Mouse (Mus musculus): ENCODE data around the gene Prpf40a. TPM values are rescaled to one million over a fixed set of nuclear protein-coding genes. Genes with fewer than 3 reads are reported as not detected.

Gene Prpf40a
- polyA plus RNA-seq, 1 experiment from 2014 or later: 155 TPM

DNA sequence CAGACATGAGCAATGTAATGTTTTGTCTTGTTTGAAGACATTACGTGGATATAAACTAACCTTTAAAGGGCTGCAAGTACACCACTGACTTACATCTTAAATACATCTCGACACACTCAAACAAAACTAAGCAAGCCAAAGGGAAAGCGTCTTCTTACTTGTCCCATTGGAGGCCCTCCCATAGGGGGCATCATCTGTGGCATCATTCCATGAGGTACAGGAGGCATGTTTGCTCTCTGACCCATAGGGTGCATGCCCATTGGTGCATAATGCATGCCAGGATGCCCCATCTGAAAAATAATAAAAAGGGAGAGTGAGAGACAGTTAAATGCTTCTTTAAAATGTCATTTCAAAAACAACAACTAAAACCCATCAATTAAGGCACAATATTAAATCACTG lies 1.3 kb downstream of the Prpf40a start:
- no peak for ATAC-seq (ENCODE audit: insufficient number of reproducible peaks, insufficient read depth, low FRiP score, low TSS enrichment)
- Histone ChIP-seq H3K36me3 (peaks cover 5% of the 10 kb centered on the region), H3K27me3 (no peaks in the 10 kb centered on the region), H3K9me3 (no peaks in the 10 kb centered on the region), H3K4me2 (replicated peaks) (peak overlapping the region; percentile 55), H3K4me1 (peaks cover 16% of the 10 kb centered on the region; the same call in 1 of the 2 replicates), H3K9ac (peak overlapping the region; percentile 88), H3K27ac (no peak overlapping the region), H3K4me3 (peak overlapping the region; percentile 86)
- 65% methylated on average over 3 of the region's 3 CpGs for WGBS

GRCm38 (mm10) chr2:53179876-53180275 lies 11.2 kb downstream of the Prpf40a start:
- H3K36me3 ChIP-seq: peaks cover 13% of the 10 kb centered on the region
- no peak for ATAC-seq (ENCODE audit: insufficient number of reproducible peaks, insufficient read depth, low FRiP score, low TSS enrichment)
- no peak overlapping the region for H3K4me2 ChIP-seq (replicated peaks)

GRCm38 (mm10) chr2:53178966-53179365 lies 12.1 kb downstream of the Prpf40a start:
- no peak overlapping the region for H3K4me3 ChIP-seq
- no peak overlapping the region for H3K9ac ChIP-seq
- no peak for ATAC-seq (ENCODE audit: insufficient number of reproducible peaks, insufficient read depth, low FRiP score, low TSS enrichment)
- H3K9me3 ChIP-seq: no peaks in the 10 kb centered on the region
- 90% methylated on average over 3 of the region's 3 CpGs for WGBS
- H3K27me3 ChIP-seq: no peaks in the 10 kb centered on the region
- H3K4me2 ChIP-seq (replicated peaks): no peak overlapping the region
- no peak overlapping the region for H3K27ac ChIP-seq
- H3K36me3 ChIP-seq: peaks cover 15% of the 10 kb centered on the region
- H3K4me1 ChIP-seq: no peaks in the 10 kb centered on the region

More at GRCm38 (mm10) chr2:53179876-53180275, 11.2 kb downstream of the Prpf40a start:
- Histone ChIP-seq H3K4me1 (no peaks in the 10 kb centered on the region), H3K4me3 (no peak overlapping the region), H3K9ac (no peak overlapping the region), H3K27me3 (no peaks in the 10 kb centered on the region), H3K9me3 (no peaks in the 10 kb centered on the region), H3K27ac (no peak overlapping the region)

- Histone ChIP-seq H3K4me2 (replicated peaks) (no peak overlapping the region), H3K4me1 (no peaks in the 10 kb centered on the region), H3K9ac (no peak overlapping the region), H3K9me3 (no peaks in the 10 kb centered on the region), H3K36me3 (peaks cover 24% of the 10 kb centered on the region), H3K27ac (no peak overlapping the region), H3K4me3 (no peak overlapping the region), H3K27me3 (no peaks in the 10 kb centered on the region)
- ATAC-seq (ENCODE audit: insufficient number of reproducible peaks, insufficient read depth, low FRiP score, low TSS enrichment): no peak
Measured at GRCm38 (mm10) chr2:53173966-53174365, 17.1 kb downstream of the Prpf40a start.

GRCm38 (mm10) chr2:53146852-53147251 lies 44.2 kb downstream of the Prpf40a start:
- no peaks in the 10 kb centered on the region for H3K27me3 ChIP-seq
- H3K4me3 ChIP-seq: no peak overlapping the region
- H3K27ac ChIP-seq: no peak overlapping the region
- H3K4me1 ChIP-seq: no peaks in the 10 kb centered on the region
- ATAC-seq (ENCODE audit: insufficient number of reproducible peaks, insufficient read depth, low FRiP score, low TSS enrichment): no peak
- no peaks in the 10 kb centered on the region for H3K9me3 ChIP-seq
- H3K36me3 ChIP-seq: peaks cover 41% of the 10 kb centered on the region
- H3K4me2 ChIP-seq (replicated peaks): no peak overlapping the region
- H3K9ac ChIP-seq: no peak overlapping the region

- no peak for ATAC-seq (ENCODE audit: insufficient number of reproducible peaks, insufficient read depth, low FRiP score, low TSS enrichment)
- no peaks in the 10 kb centered on the region for H3K4me1 ChIP-seq
- WGBS: 95% methylated on average over 9 of the region's 9 CpGs
- H3K9ac ChIP-seq: no peak overlapping the region
- no peak overlapping the region for H3K27ac ChIP-seq
- H3K9me3 ChIP-seq: no peaks in the 10 kb centered on the region
- H3K27me3 ChIP-seq: no peaks in the 10 kb centered on the region
- peaks cover 32% of the 10 kb centered on the region for H3K36me3 ChIP-seq
- H3K4me2 ChIP-seq (replicated peaks): no peak overlapping the region
- no peak overlapping the region for H3K4me3 ChIP-seq
Measured at GRCm38 (mm10) chr2:53131567-53131966, 59.5 kb downstream of the Prpf40a start.

- H3K27ac ChIP-seq: no peak overlapping the region
- ATAC-seq (ENCODE audit: insufficient number of reproducible peaks, insufficient read depth, low FRiP score, low TSS enrichment): no peak
- peaks cover 40% of the 10 kb centered on the region for H3K36me3 ChIP-seq
- no peak overlapping the region for H3K9ac ChIP-seq
- no peaks in the 10 kb centered on the region for H3K27me3 ChIP-seq
- no peaks in the 10 kb centered on the region for H3K9me3 ChIP-seq
- H3K4me1 ChIP-seq: no peaks in the 10 kb centered on the region
- no peak overlapping the region for H3K4me3 ChIP-seq
- no peak overlapping the region for H3K4me2 ChIP-seq (replicated peaks)
- 85% methylated on average over 6 of the region's 6 CpGs for WGBS
Measured at GRCm38 (mm10) chr2:53129070-53129469, 62.0 kb downstream of the Prpf40a start.

DNA sequence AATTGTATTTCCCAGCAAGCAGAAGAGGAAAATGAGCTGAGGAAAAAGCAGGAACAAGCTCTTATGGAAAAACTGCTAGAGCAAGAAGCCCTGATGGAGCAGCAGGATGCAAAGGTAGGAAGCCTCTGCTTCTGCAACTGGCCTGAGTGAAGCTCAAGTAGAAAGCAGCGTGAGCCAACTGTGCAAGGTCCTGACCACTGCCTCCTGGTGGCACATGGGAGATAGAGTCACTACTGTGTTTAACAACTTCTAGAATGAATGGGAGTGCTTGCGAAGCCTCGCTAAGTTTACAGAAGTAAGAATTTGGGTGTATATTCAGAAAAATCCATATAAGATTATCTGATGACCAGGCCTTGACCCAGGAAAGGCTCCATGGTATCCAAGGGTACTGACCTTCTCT lies 65.1 kb downstream of the Prpf40a start:
- Histone ChIP-seq H3K9me3 (no peaks in the 10 kb centered on the region), H3K4me1 (no peaks in the 10 kb centered on the region), H3K36me3 (peaks cover 51% of the 10 kb centered on the region), H3K27me3 (no peaks in the 10 kb centered on the region), H3K4me2 (replicated peaks) (no peak overlapping the region), H3K4me3 (no peak overlapping the region), H3K27ac (no peak overlapping the region), H3K9ac (no peak overlapping the region)
- WGBS: 89% methylated on average over 3 of the region's 3 CpGs
- no peak for ATAC-seq (ENCODE audit: insufficient number of reproducible peaks, insufficient read depth, low FRiP score, low TSS enrichment)

- no peak for ATAC-seq (ENCODE audit: insufficient number of reproducible peaks, insufficient read depth, low FRiP score, low TSS enrichment)
- 67% methylated on average over 5 of the region's 5 CpGs for WGBS
- no peaks in the 10 kb centered on the region for H3K4me1 ChIP-seq
Measured at GRCm38 (mm10) chr2:53121797-53122196, 69.3 kb downstream of the Prpf40a start.

DNA sequence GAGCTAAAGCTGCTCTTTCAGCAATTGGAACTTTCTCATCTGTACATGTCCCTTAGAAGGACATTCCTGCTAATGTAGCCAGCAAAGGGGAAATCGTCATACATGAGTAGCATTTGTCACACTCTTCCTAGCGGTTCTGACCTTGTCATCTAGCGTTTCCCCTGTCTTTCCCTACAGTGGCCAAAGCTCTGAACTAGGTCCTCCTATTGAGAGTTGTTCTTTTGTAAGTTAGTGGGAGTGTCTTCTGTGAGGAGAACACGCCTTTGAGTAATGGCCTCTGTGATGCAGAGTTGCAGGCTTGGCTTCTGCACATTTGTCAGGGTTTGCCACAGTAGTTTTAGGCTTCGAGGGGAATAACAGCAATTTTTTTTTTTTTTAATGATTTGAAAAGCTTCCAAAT lies 82.5 kb downstream of the Prpf40a start:
- 93% methylated on average over 5 of the region's 5 CpGs for WGBS
- H3K9me3 ChIP-seq: no peaks in the 10 kb centered on the region

More at GRCm38 (mm10) chr2:53121797-53122196, 69.3 kb downstream of the Prpf40a start:
- Histone ChIP-seq H3K27ac (no peak overlapping the region), H3K36me3 (peaks cover 48% of the 10 kb centered on the region), H3K9me3 (no peaks in the 10 kb centered on the region), H3K4me2 (replicated peaks) (no peak overlapping the region), H3K4me3 (no peak overlapping the region), H3K9ac (no peak overlapping the region), H3K27me3 (no peaks in the 10 kb centered on the region)

GRCm38 (mm10) chr2:53106472-53106871 lies 84.6 kb downstream of the Prpf40a start:
- Histone ChIP-seq H3K4me2 (replicated peaks) (no peak overlapping the region), H3K9me3 (no peaks in the 10 kb centered on the region), H3K9ac (no peak overlapping the region), H3K27ac (no peak overlapping the region), H3K4me1 (no peaks in the 10 kb centered on the region), H3K4me3 (no peak overlapping the region), H3K36me3 (peaks cover 61% of the 10 kb centered on the region), H3K27me3 (no peaks in the 10 kb centered on the region)
- ATAC-seq (ENCODE audit: insufficient number of reproducible peaks, insufficient read depth, low FRiP score, low TSS enrichment): no peak
- WGBS: 92% methylated on average over 8 of the region's 8 CpGs

More for the DNA sequence above, 82.5 kb downstream of the Prpf40a start:
- Histone ChIP-seq H3K9ac (no peak overlapping the region), H3K27me3 (no peaks in the 10 kb centered on the region), H3K4me3 (no peak overlapping the region), H3K4me1 (no peaks in the 10 kb centered on the region), H3K27ac (no peak overlapping the region), H3K4me2 (replicated peaks) (no peak overlapping the region), H3K36me3 (peaks cover 62% of the 10 kb centered on the region)
- no peak for ATAC-seq (ENCODE audit: insufficient number of reproducible peaks, insufficient read depth, low FRiP score, low TSS enrichment)

DNA sequence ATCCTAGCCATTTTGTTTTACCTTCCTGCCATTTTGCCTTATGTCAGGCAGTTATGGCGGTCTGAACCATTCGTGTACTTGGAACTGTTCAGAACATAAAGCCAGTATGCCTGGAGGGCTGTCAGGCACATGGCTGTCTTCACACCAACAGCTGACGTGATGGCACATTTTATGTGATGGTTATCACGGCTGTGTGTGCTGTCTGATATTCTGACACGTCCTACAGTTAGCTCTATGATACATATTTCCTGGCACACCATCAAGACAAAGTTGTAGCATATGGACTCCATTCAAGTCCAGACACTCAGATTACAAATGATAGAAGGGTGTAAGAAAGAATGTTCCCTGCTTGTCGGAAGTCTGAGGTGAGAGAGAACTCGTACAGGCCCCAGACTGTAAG lies 85.0 kb downstream of the Prpf40a start:
- ATAC-seq (ENCODE audit: insufficient number of reproducible peaks, insufficient read depth, low FRiP score, low TSS enrichment): no peak
- WGBS: 85% methylated on average over 7 of the region's 7 CpGs
- H3K36me3 ChIP-seq: peaks cover 59% of the 10 kb centered on the region

GRCm38 (mm10) chr2:53105408-53105807 lies 85.7 kb downstream of the Prpf40a start:
- Histone ChIP-seq H3K27me3 (no peaks in the 10 kb centered on the region), H3K4me1 (no peaks in the 10 kb centered on the region), H3K4me2 (replicated peaks) (no peak overlapping the region), H3K27ac (no peak overlapping the region), H3K9ac (no peak overlapping the region), H3K9me3 (no peaks in the 10 kb centered on the region), H3K36me3 (peaks cover 59% of the 10 kb centered on the region), H3K4me3 (no peak overlapping the region)
- WGBS: 90% methylated on average over 10 of the region's 10 CpGs
- no peak for ATAC-seq (ENCODE audit: insufficient number of reproducible peaks, insufficient read depth, low FRiP score, low TSS enrichment)

More for the DNA sequence above, 85.0 kb downstream of the Prpf40a start:
- H3K9ac ChIP-seq: no peak overlapping the region
- H3K4me3 ChIP-seq: no peak overlapping the region
- H3K4me1 ChIP-seq: no peaks in the 10 kb centered on the region
- no peaks in the 10 kb centered on the region for H3K9me3 ChIP-seq
- H3K27ac ChIP-seq: no peak overlapping the region
- no peaks in the 10 kb centered on the region for H3K27me3 ChIP-seq
- H3K4me2 ChIP-seq (replicated peaks): no peak overlapping the region
